Mouse (Mus musculus) midbrain, embryonic 12.5 days (tissue): ENCODE results near the gene Hadhb. TPM values are rescaled to one million over a fixed set of nuclear protein-coding genes. Genes with fewer than 3 reads are reported as not detected.

Source experiments
- ATAC-seq: fragments of 200-750 bp; cut with Nextera tagmentation; 2 replicates; pipeline ENCODE4 v1.8.0; 2017; ENCODE audit warnings: low read depth, moderate TSS enrichment, moderate library complexity; ENCODE audit not compliant: low FRiP score
- H3K27ac ChIP-seq: fragments of 300-500 bp; sonication (generic); replicated peaks from 2 replicates; pipeline ENCODE4 v1.5.1; 2016; ENCODE audit warnings: mild to moderate bottlenecking
- H3K27me3 ChIP-seq: fragments of 300-500 bp; sonication (generic); 2 replicates; pipeline ENCODE4 v1.6.1; 2016; ENCODE audit warnings: mild to moderate bottlenecking
- H3K36me3 ChIP-seq: fragments of 300-500 bp; sonication (generic); 2 replicates; pipeline ENCODE4 v1.6.1; 2016
- H3K4me1 ChIP-seq: fragments of 300-500 bp; sonication (generic); 2 replicates; pipeline ENCODE4 v1.6.1; 2016
- H3K4me2 ChIP-seq: fragments of 300-500 bp; sonication (generic); replicated peaks from 2 replicates; pipeline ENCODE4 v1.6.1; 2016; ENCODE audit warnings: mild to moderate bottlenecking, moderate library complexity
- H3K4me3 ChIP-seq: fragments of 300-500 bp; sonication (generic); 2 replicates; pipeline ENCODE4 v1.5.1; 2016; ENCODE audit warnings: mild to moderate bottlenecking
- H3K9ac ChIP-seq: fragments of 300-500 bp; sonication (generic); replicated peaks from 2 replicates; pipeline ENCODE4 v1.6.1; 2016; ENCODE audit warnings: mild to moderate bottlenecking, moderate library complexity
- H3K9me3 ChIP-seq: fragments of 300-500 bp; sonication (generic); 2 replicates; pipeline ENCODE4 v1.6.1; 2016; ENCODE audit warnings: mild to moderate bottlenecking
- WGBS: fragments of 180-500 bp; shearing (Covaris S2); methylation state at CpG from one replicate; pipeline ENCODE4 v1.1.7; 2016; 5-methylcytosine and 5-hydroxymethylcytosine counted together
- polyA plus RNA-seq: library from polyadenylated mRNA; unstranded; fragments of >200 nt; fragmentation: Nextera tagmentation; extraction: Ambion mirVana; gene quantifications from 2 replicates; pipeline ENCODE4 v1.2.1, GENCODE M21; 2016

Hadhb gene
- polyA plus RNA-seq, 1 experiment from 2014 or later: 81.3 TPM

- WGBS: 89% methylated on average over 4 of the region's 4 CpGs
- H3K27me3 ChIP-seq: no peaks in the 10 kb centered on the region
Measured at GRCm38 (mm10) chr5:30131246-30131645, 23.8 kb upstream of the Hadhb start.

GRCm38 (mm10) chr5:30132173-30132572 lies 22.9 kb upstream of the Hadhb start:
- no peak overlapping the region for H3K4me2 ChIP-seq
- no peaks in the 10 kb centered on the region for H3K4me1 ChIP-seq
- no peak overlapping the region for H3K27ac ChIP-seq
- H3K36me3 ChIP-seq: peaks cover 78% of the 10 kb centered on the region
- ATAC-seq: no peak
- H3K9ac ChIP-seq: no peak overlapping the region
- no peaks in the 10 kb centered on the region for H3K9me3 ChIP-seq
- no peaks in the 10 kb centered on the region for H3K27me3 ChIP-seq
- no peak overlapping the region for H3K4me3 ChIP-seq
- WGBS: 89% methylated on average over 2 of the region's 2 CpGs

More at GRCm38 (mm10) chr5:30131246-30131645, 23.8 kb upstream of the Hadhb start:
- no peak overlapping the region for H3K27ac ChIP-seq
- no peak for ATAC-seq
- no peak overlapping the region for H3K4me3 ChIP-seq
- H3K9me3 ChIP-seq: no peaks in the 10 kb centered on the region
- H3K4me1 ChIP-seq: no peaks in the 10 kb centered on the region
- no peak overlapping the region for H3K4me2 ChIP-seq
- H3K36me3 ChIP-seq: peaks cover 84% of the 10 kb centered on the region
- H3K9ac ChIP-seq: no peak overlapping the region

GRCm38 (mm10) chr5:30135711-30136231 lies 19.3 kb upstream of the Hadhb start:
- WGBS: 96% methylated on average over 11 of the region's 11 CpGs
- H3K36me3 ChIP-seq: peaks cover 72% of the 10 kb centered on the region

GRCm38 (mm10) chr5:30137271-30137670 lies 17.8 kb upstream of the Hadhb start:
- ATAC-seq: no peak
- 93% methylated on average over 9 of the region's 9 CpGs for WGBS
- peaks cover 75% of the 10 kb centered on the region for H3K36me3 ChIP-seq
- H3K9ac ChIP-seq: no peak overlapping the region
- H3K4me2 ChIP-seq: no peak overlapping the region
- H3K4me3 ChIP-seq: no peak overlapping the region
- H3K27ac ChIP-seq: no peak overlapping the region
- H3K9me3 ChIP-seq: no peaks in the 10 kb centered on the region
- no peaks in the 10 kb centered on the region for H3K27me3 ChIP-seq
- no peaks in the 10 kb centered on the region for H3K4me1 ChIP-seq

More at GRCm38 (mm10) chr5:30135711-30136231, 19.3 kb upstream of the Hadhb start:
- no peaks in the 10 kb centered on the region for H3K27me3 ChIP-seq
- no peak for ATAC-seq
- H3K9me3 ChIP-seq: no peaks in the 10 kb centered on the region
- no peak overlapping the region for H3K4me2 ChIP-seq
- no peak overlapping the region for H3K9ac ChIP-seq
- H3K4me1 ChIP-seq: no peaks in the 10 kb centered on the region
- no peak overlapping the region for H3K4me3 ChIP-seq
- no peak overlapping the region for H3K27ac ChIP-seq

GRCm38 (mm10) chr5:30138193-30138592 lies 16.9 kb upstream of the Hadhb start:
- Histone ChIP-seq H3K27ac (no peak overlapping the region), H3K9me3 (no peaks in the 10 kb centered on the region), H3K4me1 (no peaks in the 10 kb centered on the region), H3K4me3 (no peak overlapping the region), H3K36me3 (peaks cover 79% of the 10 kb centered on the region), H3K27me3 (no peaks in the 10 kb centered on the region), H3K4me2 (no peak overlapping the region), H3K9ac (no peak overlapping the region)
- no peak for ATAC-seq
- 93% methylated on average over 4 of the region's 4 CpGs for WGBS

GRCm38 (mm10) chr5:30146526-30146925 lies 8.5 kb upstream of the Hadhb start:
- Histone ChIP-seq H3K27me3 (no peaks in the 10 kb centered on the region), H3K4me3 (no peak overlapping the region), H3K4me2 (no peak overlapping the region), H3K9me3 (no peaks in the 10 kb centered on the region), H3K36me3 (peaks cover 45% of the 10 kb centered on the region), H3K4me1 (no peaks in the 10 kb centered on the region), H3K9ac (no peak overlapping the region), H3K27ac (no peak overlapping the region)
- no peak for ATAC-seq
- 88% methylated on average over 6 of the region's 6 CpGs for WGBS

GRCm38 (mm10) chr5:30148133-30148920 lies 6.7 kb upstream of the Hadhb start:
- Histone ChIP-seq H3K4me2 (no peak overlapping the region), H3K27ac (no peak overlapping the region), H3K4me3 (no peak overlapping the region), H3K36me3 (peaks cover 27% of the 10 kb centered on the region), H3K4me1 (peaks cover 2% of the 10 kb centered on the region; the same call in 1 of the 2 replicates), H3K9ac (no peak overlapping the region), H3K9me3 (no peaks in the 10 kb centered on the region), H3K27me3 (no peaks in the 10 kb centered on the region)
- WGBS: 90% methylated on average over 5 of the region's 5 CpGs
- no peak for ATAC-seq

GRCm38 (mm10) chr5:30152007-30152406 lies 3.0 kb upstream of the Hadhb start:
- H3K9ac ChIP-seq: no peak overlapping the region
- 73% methylated on average over 4 of the region's 4 CpGs for WGBS
- H3K36me3 ChIP-seq: no peaks in the 10 kb centered on the region
- peaks cover 19% of the 10 kb centered on the region for H3K4me1 ChIP-seq
- H3K4me3 ChIP-seq: no peak overlapping the region
- H3K4me2 ChIP-seq: no peak overlapping the region
- no peaks in the 10 kb centered on the region for H3K9me3 ChIP-seq
- no peak overlapping the region for H3K27ac ChIP-seq
- ATAC-seq: no peak
- H3K27me3 ChIP-seq: no peaks in the 10 kb centered on the region

GRCm38 (mm10) chr5:30152413-30152812 lies 2.6 kb upstream of the Hadhb start:
- H3K36me3 ChIP-seq: no peaks in the 10 kb centered on the region
- no peak overlapping the region for H3K9ac ChIP-seq
- H3K4me3 ChIP-seq: no peak overlapping the region
- H3K9me3 ChIP-seq: no peaks in the 10 kb centered on the region
- no peak overlapping the region for H3K27ac ChIP-seq
- H3K4me2 ChIP-seq: no peak overlapping the region
- WGBS: 94% methylated on average over 1 of the region's 1 CpGs
- ATAC-seq: no peak
- no peaks in the 10 kb centered on the region for H3K27me3 ChIP-seq
- H3K4me1 ChIP-seq: peaks cover 19% of the 10 kb centered on the region

GRCm38 (mm10) chr5:30153222-30153621 lies 1.8 kb upstream of the Hadhb start:
- Histone ChIP-seq H3K4me1 (peaks cover 19% of the 10 kb centered on the region), H3K4me2 (no peak overlapping the region), H3K9ac (no peak overlapping the region), H3K27me3 (no peaks in the 10 kb centered on the region), H3K27ac (no peak overlapping the region), H3K4me3 (no peak overlapping the region), H3K9me3 (no peaks in the 10 kb centered on the region), H3K36me3 (no peaks in the 10 kb centered on the region)
- ATAC-seq: no peak
- 92% methylated on average over 2 of the region's 2 CpGs for WGBS

GRCm38 (mm10) chr5:30154013-30154412 lies 1.0 kb upstream of the Hadhb start:
- 28% methylated on average over 4 of the region's 4 CpGs for WGBS
- no peaks in the 10 kb centered on the region for H3K9me3 ChIP-seq
- no peak overlapping the region for H3K27ac ChIP-seq
- H3K27me3 ChIP-seq: no peaks in the 10 kb centered on the region
- peak overlapping the region; percentile 90 for H3K4me2 ChIP-seq
- no peaks in the 10 kb centered on the region for H3K36me3 ChIP-seq
- peaks cover 19% of the 10 kb centered on the region for H3K4me1 ChIP-seq
- peak overlapping the region; percentile 89 for H3K9ac ChIP-seq
- peak overlapping the region; percentile 94 for H3K4me3 ChIP-seq
- ATAC-seq: no peak

- under 1% methylated on average over 31 of the region's 31 CpGs for WGBS
- Histone ChIP-seq H3K9ac (peak overlapping the region; percentile 89), H3K36me3 (no peaks in the 10 kb centered on the region), H3K4me2 (peak overlapping the region; percentile 90), H3K27ac (peak overlapping the region; percentile 79), H3K27me3 (no peaks in the 10 kb centered on the region), H3K4me3 (peak overlapping the region; percentile 94), H3K4me1 (peaks cover 19% of the 10 kb centered on the region), H3K9me3 (no peaks in the 10 kb centered on the region)
- peak; percentile 86 for ATAC-seq
Measured at GRCm38 (mm10) chr5:30155395-30155792, 346 bp downstream of the Hadhb start.
